Mouse (Mus musculus) midbrain, embryonic 11.5 days (tissue): ENCODE results near the gene Cyp2j7. TPM values are rescaled to one million over a fixed set of nuclear protein-coding genes. Genes with fewer than 3 reads are reported as not detected.

ENCODE experiments used
- polyA plus RNA-seq: library from polyadenylated mRNA; unstranded; fragments of >200 nt; fragmentation: Nextera tagmentation; extraction: Ambion mirVana; gene quantifications from 2 replicates; pipeline ENCODE4 v1.2.1, GENCODE M21; 2014

Cyp2j7 gene
- polyA plus RNA-seq, 1 experiment from 2014 or later, result not detected

Other genes starting within 250 kb of the Cyp2j7 start
- gene Cyp2j13, start 159.1 kb downstream of the Cyp2j7 start, polyA plus RNA-seq, result not detected in 2 replicates
- not detected in 2 replicates for gene Cyp2j12, start 95.5 kb downstream of the Cyp2j7 start, polyA plus RNA-seq
- gene Cyp2j11, start 112.0 kb upstream of the Cyp2j7 start, polyA plus RNA-seq, result not detected in 2 replicates